Mouse (Mus musculus) hindbrain, embryonic 15.5 days (tissue): ENCODE results near the gene Mob1b. TPM values are rescaled to one million over a fixed set of nuclear protein-coding genes. Genes with fewer than 3 reads are reported as not detected.

Experiments used
- ATAC-seq: fragments of 200-750 bp; cut with Nextera tagmentation; 2 replicates; pipeline ENCODE4 v1.8.0; 2017; ENCODE audit warnings: low read depth, moderate number of reproducible peaks, moderate TSS enrichment; ENCODE audit not compliant: low FRiP score
- H3K27ac ChIP-seq: fragments of 300-500 bp; sonication (generic); replicated peaks from 2 replicates; pipeline ENCODE4 v1.5.1; 2015; ENCODE audit warnings: mild to moderate bottlenecking, inconsistent platforms
- H3K27me3 ChIP-seq: fragments of 300-500 bp; sonication (generic); 2 replicates; pipeline ENCODE4 v1.6.1; 2015; ENCODE audit warnings: control low read depth, inconsistent platforms
- H3K36me3 ChIP-seq: fragments of 300-500 bp; sonication (generic); 2 replicates; pipeline ENCODE4 v1.6.1; 2015; ENCODE audit warnings: control low read depth, inconsistent platforms
- H3K4me1 ChIP-seq: fragments of 300-500 bp; sonication (generic); replicated peaks from 2 replicates; pipeline ENCODE4 v1.6.1; 2015; ENCODE audit warnings: control low read depth, inconsistent platforms
- H3K4me2 ChIP-seq: fragments of 300-500 bp; sonication (generic); 2 replicates; pipeline ENCODE4 v1.6.1; 2015; ENCODE audit warnings: moderate library complexity, mild to moderate bottlenecking, inconsistent platforms
- H3K4me3 ChIP-seq: fragments of 300-500 bp; sonication (generic); 2 replicates; pipeline ENCODE4 v1.5.1; 2015; ENCODE audit warnings: mild to moderate bottlenecking, inconsistent platforms
- H3K9ac ChIP-seq: fragments of 300-500 bp; sonication (generic); 2 replicates; pipeline ENCODE4 v1.6.1; 2015; ENCODE audit warnings: inconsistent platforms
- H3K9me3 ChIP-seq: fragments of 300-500 bp; sonication (generic); 2 replicates; pipeline ENCODE4 v1.6.1; 2016; ENCODE audit warnings: control low read depth, inconsistent platforms
- WGBS: fragments of 180-500 bp; shearing (Covaris S2); methylation state at CpG from one replicate; pipeline ENCODE4 v1.1.7; 2015; 5-methylcytosine and 5-hydroxymethylcytosine counted together
- polyA plus RNA-seq: library from polyadenylated mRNA; unstranded; fragments of >200 nt; fragmentation: Nextera tagmentation; extraction: Ambion mirVana; gene quantifications from 2 replicates; pipeline ENCODE4 v1.2.1, GENCODE M21; 2015

Mob1b gene
- polyA plus RNA-seq, 1 experiment from 2014 or later: 8.9 TPM

- Histone ChIP-seq H3K27ac (no peak overlapping the region), H3K27me3 (no peaks in the 10 kb centered on the region), H3K9me3 (no peaks in the 10 kb centered on the region), H3K9ac (no peak overlapping the region), H3K4me2 (no peak overlapping the region), H3K4me1 (no peaks in the 10 kb centered on the region), H3K36me3 (no peaks in the 10 kb centered on the region), H3K4me3 (no peak overlapping the region)
- WGBS: 87% methylated on average over 15 of the region's 15 CpGs
- ATAC-seq: no peak
Observed at GRCm38 (mm10) chr5:88688583-88689187, 32.0 kb upstream of the Mob1b start.

- Histone ChIP-seq H3K4me2 (no peak overlapping the region), H3K4me1 (no peaks in the 10 kb centered on the region), H3K27me3 (no peaks in the 10 kb centered on the region), H3K9ac (no peak overlapping the region), H3K4me3 (no peak overlapping the region), H3K36me3 (no peaks in the 10 kb centered on the region), H3K9me3 (no peaks in the 10 kb centered on the region), H3K27ac (no peak overlapping the region)
- ATAC-seq: no peak
- WGBS: 79% methylated on average over 3 of the region's 3 CpGs
Observed at GRCm38 (mm10) chr5:88689279-88689938, 31.2 kb upstream of the Mob1b start.

GRCm38 (mm10) chr5:88690681-88691505 is 29.8 kb upstream of the Mob1b start:
- H3K27ac ChIP-seq: no peak overlapping the region
- WGBS: 83% methylated on average over 10 of the region's 10 CpGs
- ATAC-seq: no peak
- H3K4me2 ChIP-seq: no peak overlapping the region
- H3K36me3 ChIP-seq: no peaks in the 10 kb centered on the region
- no peaks in the 10 kb centered on the region for H3K9me3 ChIP-seq
- no peaks in the 10 kb centered on the region for H3K27me3 ChIP-seq
- H3K4me3 ChIP-seq: no peak overlapping the region
- H3K4me1 ChIP-seq: no peaks in the 10 kb centered on the region
- no peak overlapping the region for H3K9ac ChIP-seq

- Histone ChIP-seq H3K27ac (no peak overlapping the region), H3K9ac (no peak overlapping the region), H3K4me2 (no peak overlapping the region), H3K9me3 (no peaks in the 10 kb centered on the region), H3K4me1 (no peaks in the 10 kb centered on the region), H3K4me3 (no peak overlapping the region), H3K36me3 (no peaks in the 10 kb centered on the region), H3K27me3 (no peaks in the 10 kb centered on the region)
- 82% methylated on average over 6 of the region's 6 CpGs for WGBS
- ATAC-seq: no peak
Observed at GRCm38 (mm10) chr5:88691506-88692095, 29.1 kb upstream of the Mob1b start.

- no peak overlapping the region for H3K4me2 ChIP-seq
- no peaks in the 10 kb centered on the region for H3K36me3 ChIP-seq
- no peaks in the 10 kb centered on the region for H3K9me3 ChIP-seq
- no peak overlapping the region for H3K4me3 ChIP-seq
- H3K4me1 ChIP-seq: no peaks in the 10 kb centered on the region
- no peaks in the 10 kb centered on the region for H3K27me3 ChIP-seq
- H3K27ac ChIP-seq: no peak overlapping the region
- no peak overlapping the region for H3K9ac ChIP-seq
- 91% methylated on average over 4 of the region's 4 CpGs for WGBS
- ATAC-seq: no peak
Observed at GRCm38 (mm10) chr5:88692586-88692985, 28.1 kb upstream of the Mob1b start.

GRCm38 (mm10) chr5:88693057-88693456 is 27.6 kb upstream of the Mob1b start:
- Histone ChIP-seq H3K27me3 (no peaks in the 10 kb centered on the region), H3K4me2 (no peak overlapping the region), H3K27ac (no peak overlapping the region), H3K9me3 (no peaks in the 10 kb centered on the region), H3K4me1 (no peaks in the 10 kb centered on the region), H3K4me3 (no peak overlapping the region), H3K36me3 (no peaks in the 10 kb centered on the region), H3K9ac (no peak overlapping the region)
- no peak for ATAC-seq

- Histone ChIP-seq H3K36me3 (no peaks in the 10 kb centered on the region), H3K4me1 (no peaks in the 10 kb centered on the region), H3K4me2 (no peak overlapping the region), H3K27me3 (no peaks in the 10 kb centered on the region), H3K4me3 (no peak overlapping the region), H3K27ac (no peak overlapping the region), H3K9ac (no peak overlapping the region), H3K9me3 (no peaks in the 10 kb centered on the region)
- 68% methylated on average over 5 of the region's 5 CpGs for WGBS
- ATAC-seq: no peak
Observed at GRCm38 (mm10) chr5:88697291-88697690, 23.4 kb upstream of the Mob1b start.

- no peaks in the 10 kb centered on the region for H3K27me3 ChIP-seq
- no peak overlapping the region for H3K4me3 ChIP-seq
- no peaks in the 10 kb centered on the region for H3K4me1 ChIP-seq
- no peak overlapping the region for H3K27ac ChIP-seq
- WGBS: 77% methylated on average over 4 of the region's 4 CpGs
- no peaks in the 10 kb centered on the region for H3K9me3 ChIP-seq
- ATAC-seq: no peak
- no peak overlapping the region for H3K4me2 ChIP-seq
- H3K9ac ChIP-seq: no peak overlapping the region
- H3K36me3 ChIP-seq: no peaks in the 10 kb centered on the region
Observed at GRCm38 (mm10) chr5:88699251-88699913, 21.3 kb upstream of the Mob1b start.

GRCm38 (mm10) chr5:88702041-88702440 is 18.6 kb upstream of the Mob1b start:
- Histone ChIP-seq H3K27me3 (no peaks in the 10 kb centered on the region), H3K4me1 (no peaks in the 10 kb centered on the region), H3K9ac (no peak overlapping the region), H3K4me3 (no peak overlapping the region), H3K4me2 (no peak overlapping the region), H3K36me3 (no peaks in the 10 kb centered on the region), H3K9me3 (no peaks in the 10 kb centered on the region), H3K27ac (no peak overlapping the region)
- 78% methylated on average over 4 of the region's 4 CpGs for WGBS
- ATAC-seq: no peak

GRCm38 (mm10) chr5:88703551-88703950 is 17.1 kb upstream of the Mob1b start:
- H3K27ac ChIP-seq: no peak overlapping the region
- H3K4me2 ChIP-seq: no peak overlapping the region
- WGBS: 84% methylated on average over 4 of the region's 4 CpGs
- no peaks in the 10 kb centered on the region for H3K9me3 ChIP-seq
- H3K4me3 ChIP-seq: no peak overlapping the region
- no peak overlapping the region for H3K9ac ChIP-seq
- H3K27me3 ChIP-seq: no peaks in the 10 kb centered on the region
- H3K36me3 ChIP-seq: no peaks in the 10 kb centered on the region
- no peak for ATAC-seq
- H3K4me1 ChIP-seq: no peaks in the 10 kb centered on the region

GRCm38 (mm10) chr5:88711128-88711527 is 9.5 kb upstream of the Mob1b start:
- ATAC-seq: peak; percentile 38; the same call in 1 of the 2 replicates

More at GRCm38 (mm10) chr5:88711128-88711527, 9.5 kb upstream of the Mob1b start:
- Histone ChIP-seq H3K36me3 (no peaks in the 10 kb centered on the region), H3K4me1 (no peaks in the 10 kb centered on the region), H3K4me3 (no peak overlapping the region), H3K27ac (no peak overlapping the region), H3K4me2 (no peak overlapping the region), H3K27me3 (no peaks in the 10 kb centered on the region), H3K9ac (no peak overlapping the region), H3K9me3 (no peaks in the 10 kb centered on the region)
